Mouse (Mus musculus): ENCODE results near the gene Ptgdr2. TPM values are rescaled to one million over a fixed set of nuclear protein-coding genes. Genes with fewer than 3 reads are reported as not detected.
A peak's percentile ranks its signal among the peaks of the same experiment; 100 is the strongest.

Gene Ptgdr2
- total RNA-seq, 2 experiments from 2014 or later = 0.25 TPM; not detected in 1

GRCm38 (mm10) chr19:10914291-10914690 lies 22.7 kb upstream of the Ptgdr2 start:
- no peak for TF ChIP-seq CTCF (conservative IDR thresholded peaks at IDR 0.05)
- Histone ChIP-seq H3K27ac (no peak overlapping the region), H3K4me3 (no peak overlapping the region)
- no peak for DNase-seq (ENCODE audit: low spot score in 2 of 2)

GRCm38 (mm10) chr19:10914870-10915269 lies 22.1 kb upstream of the Ptgdr2 start:
- H3K27ac ChIP-seq = no peak overlapping the region

GRCm38 (mm10) chr19:10916506-10916905 lies 20.5 kb upstream of the Ptgdr2 start:
- no peak for DNase-seq (ENCODE audit: low spot score in 2 of 2)
- no peak for TF ChIP-seq CTCF (conservative IDR thresholded peaks at IDR 0.05)
- Histone ChIP-seq H3K27ac (no peak overlapping the region), H3K4me3 (no peak overlapping the region)

More at GRCm38 (mm10) chr19:10914870-10915269, 22.1 kb upstream of the Ptgdr2 start:
- H3K4me3 ChIP-seq = no peak overlapping the region
- DNase-seq (ENCODE audit: low spot score in 2 of 2) = no peak
- no peak for TF ChIP-seq CTCF (conservative IDR thresholded peaks at IDR 0.05)

- Histone ChIP-seq H3K27ac (no peak overlapping the region), H3K4me3 (no peak overlapping the region)
- TF ChIP-seq CTCF (conservative IDR thresholded peaks at IDR 0.05) = no peak
- no peak for DNase-seq (ENCODE audit: low spot score in 2 of 2)
These were observed 18.5 kb upstream of the Ptgdr2 start for GRCm38 (mm10) chr19:10918321-10918991.

- Histone ChIP-seq H3K4me3 (no peak within 1 kb of the TSS), H3K27ac (no peak within 1 kb of the TSS)
- no peak for DNase-seq (ENCODE audit: low spot score in 2 of 2)
- no peak for TF ChIP-seq CTCF (conservative IDR thresholded peaks at IDR 0.05)
These were observed 16.4 kb upstream of the Ptgdr2 start, which contains the start of gene Zp1 for GRCm38 (mm10) chr19:10920532-10920931. Zp1 (minus strand) TSS chr19:10920632.

- no peak for TF ChIP-seq CTCF (conservative IDR thresholded peaks at IDR 0.05)
- no peak for DNase-seq (ENCODE audit: low spot score in 2 of 2)
- Histone ChIP-seq H3K4me3 (no peak overlapping the region), H3K27ac (no peak overlapping the region)
These were observed 15.9 kb upstream of the Ptgdr2 start for GRCm38 (mm10) chr19:10921058-10921457.

- no peak overlapping the region for H3K4me3 ChIP-seq
- no peak overlapping the region for H3K27ac ChIP-seq
- TF ChIP-seq CTCF (conservative IDR thresholded peaks at IDR 0.05) = no peak
- DNase-seq (ENCODE audit: low spot score in 2 of 2) = no peak
These were observed 12.7 kb upstream of the Ptgdr2 start for GRCm38 (mm10) chr19:10924220-10924619.

GRCm38 (mm10) chr19:10926123-10926621 lies 10.8 kb upstream of the Ptgdr2 start:
- DNase-seq (ENCODE audit: low spot score in 2 of 2) = no peak
- Histone ChIP-seq H3K27ac (no peak overlapping the region), H3K4me3 (no peak overlapping the region)
- no peak for TF ChIP-seq CTCF (conservative IDR thresholded peaks at IDR 0.05)

GRCm38 (mm10) chr19:10926666-10927065 lies 10.3 kb upstream of the Ptgdr2 start:
- Histone ChIP-seq H3K4me3 (no peak overlapping the region), H3K27ac (no peak overlapping the region)
- TF ChIP-seq CTCF (conservative IDR thresholded peaks at IDR 0.05) = no peak
- no peak for DNase-seq (ENCODE audit: low spot score in 2 of 2)

- Histone ChIP-seq H3K4me3 (no peak overlapping the region), H3K27ac (no peak overlapping the region)
- TF ChIP-seq CTCF (conservative IDR thresholded peaks at IDR 0.05) = no peak
- no peak for DNase-seq (ENCODE audit: low spot score in 2 of 2)
These were observed 6.3 kb upstream of the Ptgdr2 start for GRCm38 (mm10) chr19:10930641-10931040.

- Histone ChIP-seq H3K27ac (peak overlapping the region; percentile 53; the same call in 1 of the 2 replicates), H3K4me3 (no peak overlapping the region)
- DNase-seq (ENCODE audit: low spot score in 2 of 2) = peak in 1 of 2 experiments; percentile 46
- no peak for TF ChIP-seq CTCF (conservative IDR thresholded peaks at IDR 0.05)
These were observed 1.9 kb upstream of the Ptgdr2 start for GRCm38 (mm10) chr19:10935029-10935428.

GRCm38 (mm10) chr19:10936077-10936476 lies 883 bp upstream of the Ptgdr2 start:
- no peak overlapping the region for H3K27ac ChIP-seq
- H3K4me3 ChIP-seq = no peak overlapping the region
- TF ChIP-seq CTCF (conservative IDR thresholded peaks at IDR 0.05) = peak; percentile 40
- no peak for DNase-seq (ENCODE audit: low spot score in 2 of 2)

- Histone ChIP-seq H3K27ac (no peak overlapping the region), H3K4me3 (no peak overlapping the region)
- no peak for TF ChIP-seq CTCF (conservative IDR thresholded peaks at IDR 0.05)
- DNase-seq (ENCODE audit: low spot score in 2 of 2) = no peak
These were observed 1.8 kb downstream of the Ptgdr2 start for GRCm38 (mm10) chr19:10938771-10939170.

All from layer of hippocampus, adult 2 months (tissue).